Mouse (Mus musculus): ENCODE results near the gene Wnt16.

The Wnt16 gene

DNA sequence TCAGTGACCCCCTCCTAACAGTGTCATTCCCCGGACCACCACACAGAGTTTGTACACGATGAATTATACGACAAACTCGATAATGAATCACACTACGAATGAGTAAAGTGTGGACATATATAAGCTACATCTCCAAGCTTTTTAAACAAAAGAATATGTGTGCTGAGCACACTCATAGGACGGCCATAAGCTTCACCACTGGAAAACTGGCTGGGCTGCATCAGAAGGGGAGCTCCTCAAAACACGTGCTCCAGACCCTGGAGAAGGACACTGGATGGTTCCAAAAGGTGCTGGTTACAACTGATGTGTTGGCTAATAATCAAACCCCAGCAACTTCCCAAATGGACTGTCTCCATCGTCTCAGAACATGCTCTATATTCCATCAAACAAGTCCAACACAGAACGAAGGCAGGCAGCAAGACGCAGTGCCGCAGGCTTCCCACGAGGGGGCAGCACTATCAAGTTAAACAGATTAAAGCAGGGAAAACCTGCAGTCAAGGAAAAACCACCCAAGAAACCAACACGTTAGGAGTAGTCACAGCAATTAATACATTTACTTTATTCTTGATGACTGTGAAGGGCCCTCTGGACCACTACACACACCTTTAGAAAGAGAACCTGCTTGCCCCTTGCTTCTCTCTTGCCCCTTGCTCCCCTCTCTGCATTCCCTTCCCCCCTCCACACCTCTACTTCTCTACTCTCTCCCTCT is 37.5 kb downstream of the Wnt16 start:
- DNase-seq (ENCODE audit: low spot score in 2 of 2), result peak; percentile 79 to 91

DNA sequence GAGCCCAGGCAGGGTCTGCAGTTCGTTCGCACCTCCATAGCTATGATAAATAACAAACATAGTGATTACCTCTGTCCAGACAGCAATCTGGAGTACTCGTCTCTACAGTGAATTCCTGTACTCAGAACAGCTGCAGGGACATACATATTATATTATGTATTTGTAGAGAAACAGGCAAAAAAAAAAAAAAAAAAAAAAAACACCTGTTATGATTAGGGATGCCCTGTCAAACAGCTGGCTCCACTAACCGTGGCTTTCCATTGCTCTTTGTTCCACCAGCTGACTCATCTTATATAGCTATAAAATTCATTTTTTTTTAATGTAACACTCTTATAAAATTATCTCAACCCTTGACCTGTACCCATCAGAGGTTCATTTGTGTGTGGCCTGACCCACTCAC is 38.3 kb downstream of the Wnt16 start:
- no peak for DNase-seq (ENCODE audit: low spot score in 2 of 2)

DNA sequence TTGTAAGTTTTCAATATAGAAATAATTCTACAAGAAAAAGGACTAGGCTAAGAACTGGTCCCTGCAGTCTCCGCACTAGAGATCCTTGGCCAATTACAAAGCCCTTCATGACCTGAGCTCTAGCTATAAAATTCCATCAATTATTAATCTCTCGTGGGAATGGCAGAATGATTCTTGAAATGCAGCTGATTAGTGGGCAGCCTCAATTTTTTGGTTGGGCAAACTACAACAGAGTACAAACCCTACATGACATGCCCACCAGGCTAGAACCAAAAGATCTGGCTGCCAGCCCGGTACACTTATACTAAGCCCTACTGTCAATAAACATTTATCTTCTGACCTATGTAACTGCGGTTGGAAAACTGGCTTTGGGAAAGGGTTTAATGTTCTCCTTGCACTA is 39.1 kb downstream of the Wnt16 start:
- no peak for DNase-seq (ENCODE audit: low spot score in 2 of 2)

DNA sequence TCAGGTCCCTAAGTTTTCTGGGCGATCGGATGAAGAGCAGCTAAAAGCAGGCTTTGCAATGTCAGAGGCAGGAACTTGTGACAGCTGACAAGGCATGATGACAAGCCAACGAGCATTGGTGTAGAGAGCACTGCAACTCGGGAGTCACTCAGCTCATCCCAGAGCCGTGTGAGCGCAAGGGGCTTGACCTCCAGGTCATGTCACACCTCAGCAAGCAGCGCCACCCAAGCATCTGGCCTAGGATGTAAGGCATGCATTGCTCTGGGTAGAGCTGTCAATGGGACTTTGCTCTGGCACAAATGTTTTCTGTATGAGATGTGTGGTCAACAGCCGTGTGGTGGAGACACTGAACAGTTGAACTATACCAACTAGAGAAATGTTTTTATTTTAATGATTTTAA is 39.9 kb downstream of the Wnt16 start:
- no peak for DNase-seq (ENCODE audit: low spot score in 2 of 2)

DNA sequence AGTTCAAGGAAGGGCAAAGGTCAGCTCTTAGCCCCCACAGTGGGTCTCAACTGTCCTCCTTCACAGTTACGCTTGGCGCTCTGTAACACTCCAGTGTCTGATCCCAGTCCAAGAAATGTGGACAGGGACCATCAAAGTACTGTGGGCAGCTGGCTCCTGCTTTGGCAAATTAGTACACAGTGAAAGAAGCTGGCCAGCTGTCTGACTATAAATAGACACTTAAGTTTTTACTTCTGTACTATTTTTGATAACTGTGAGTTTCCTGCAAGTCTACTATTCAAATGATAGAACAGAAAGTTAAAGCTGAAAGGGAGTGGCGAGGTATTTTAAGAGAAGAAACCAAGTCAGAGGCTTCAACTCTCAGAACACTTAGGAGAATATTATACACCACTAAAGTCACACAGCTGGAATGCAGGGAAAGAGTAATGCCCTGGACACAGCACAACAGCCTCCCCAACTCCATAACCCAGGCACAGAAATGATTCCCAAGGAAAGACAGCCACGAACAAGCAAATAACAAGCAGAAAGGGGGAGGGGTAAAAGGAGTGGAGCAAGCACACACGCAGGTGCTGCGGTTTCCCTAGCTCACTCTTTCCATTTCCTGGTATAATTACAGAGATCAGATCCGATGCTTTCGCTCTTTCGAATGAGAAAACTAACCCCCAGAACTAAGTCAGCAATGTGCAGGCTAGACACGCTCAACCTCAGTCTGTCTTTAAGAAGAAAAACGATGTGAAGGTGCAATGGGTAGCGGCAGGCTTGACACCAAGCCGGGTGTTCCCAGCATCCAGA is 42.3 kb downstream of the Wnt16 start:
- DNase-seq (ENCODE audit: low spot score in 2 of 2), result no peak

DNA sequence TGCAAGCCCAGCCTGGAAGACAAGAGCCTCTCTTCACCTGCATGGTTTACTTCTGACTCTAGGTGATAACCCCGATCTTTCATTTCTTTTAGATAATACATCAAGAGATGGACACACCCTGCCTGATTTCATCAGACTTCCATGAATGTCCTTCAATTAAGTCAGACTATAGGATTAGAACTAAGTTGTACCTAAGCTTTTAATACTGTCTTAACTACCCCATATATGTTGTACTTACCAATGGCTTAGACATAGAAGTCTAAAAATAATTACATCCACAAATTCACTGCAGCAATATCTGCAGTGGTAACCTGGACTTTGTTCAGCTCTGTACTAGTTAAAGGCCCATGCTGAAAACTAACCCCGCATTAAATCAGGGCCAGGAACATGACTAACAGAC is 44.5 kb downstream of the Wnt16 start:
- DNase-seq (ENCODE audit: low spot score in 2 of 2), result no peak

DNA sequence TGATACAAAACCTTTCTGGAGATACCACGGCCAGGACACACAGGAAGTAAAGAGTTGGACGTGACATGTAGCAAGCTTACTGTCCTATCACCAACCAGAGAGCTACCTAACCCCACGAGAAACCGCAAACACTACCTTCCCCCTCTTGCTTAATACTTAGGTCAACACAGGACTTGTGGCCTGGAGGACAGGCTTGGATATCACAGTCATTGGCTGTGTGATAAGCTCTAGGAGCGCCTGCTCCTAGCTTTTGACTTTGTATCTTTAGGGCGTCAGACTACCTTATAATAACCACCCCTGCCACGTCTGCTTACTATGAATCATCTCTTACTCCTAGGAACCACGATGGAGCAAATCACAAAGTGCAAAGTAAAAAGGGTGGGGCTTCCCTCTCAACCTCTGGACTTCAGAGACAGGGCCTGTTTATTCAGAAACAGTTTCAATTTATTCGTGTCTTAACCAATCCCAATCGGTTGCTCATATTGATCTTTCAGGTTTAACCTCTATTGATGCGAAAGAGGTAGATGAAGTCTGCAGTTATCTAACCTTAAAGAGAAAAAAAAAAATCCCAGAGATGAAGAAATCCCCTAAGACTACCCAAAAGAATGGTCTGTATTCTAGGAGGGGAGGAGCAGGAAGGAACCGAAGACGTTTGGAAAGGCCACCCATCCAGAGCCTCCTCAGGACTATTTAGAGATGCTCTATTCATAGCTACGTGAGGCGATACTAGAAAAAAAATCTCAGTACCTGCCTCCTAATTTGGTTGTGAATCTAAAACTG is 51.9 kb downstream of the Wnt16 start:
- DNase-seq (ENCODE audit: low spot score in 2 of 2), result no peak

DNA sequence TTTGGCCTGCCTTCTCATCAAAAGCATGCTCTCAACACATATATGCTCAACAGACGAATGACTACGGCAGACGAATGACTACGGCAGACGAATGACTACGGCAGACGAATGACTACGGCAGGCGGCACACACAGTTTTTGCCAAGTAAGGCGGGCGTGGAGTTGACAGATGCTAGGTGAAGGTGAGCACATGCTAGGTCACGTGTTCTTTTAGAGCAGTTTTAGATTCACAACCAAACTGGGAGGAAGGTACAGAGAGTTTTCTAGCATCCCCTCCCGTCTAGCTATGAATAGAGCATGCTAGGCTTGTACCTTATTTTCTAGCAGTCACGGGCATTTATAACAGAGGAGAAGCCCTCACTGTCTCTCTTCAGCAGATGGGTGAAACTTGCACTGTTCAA is 52.8 kb downstream of the Wnt16 start:
- DNase-seq (ENCODE audit: low spot score in 2 of 2), result no peak

DNA sequence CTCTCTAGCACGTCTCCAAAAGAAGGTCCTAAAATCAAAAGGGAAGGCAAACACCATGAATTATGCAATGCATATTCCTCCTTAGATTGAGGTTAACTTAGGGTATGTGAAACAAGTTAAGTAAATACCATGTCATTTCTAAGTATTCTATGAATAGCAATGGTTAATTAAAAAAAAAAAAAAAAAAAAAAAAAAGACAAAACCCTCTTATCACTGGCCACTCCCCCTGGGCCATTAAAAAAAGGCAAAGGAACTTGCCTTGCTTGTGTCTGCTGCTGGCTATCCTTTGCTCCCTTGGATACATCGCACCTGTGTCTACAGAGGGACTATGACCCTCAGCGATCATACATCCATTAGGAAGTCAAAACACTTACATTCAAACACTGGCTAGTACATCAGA is 55.3 kb downstream of the Wnt16 start:
- DNase-seq (ENCODE audit: low spot score in 2 of 2), result no peak

DNA sequence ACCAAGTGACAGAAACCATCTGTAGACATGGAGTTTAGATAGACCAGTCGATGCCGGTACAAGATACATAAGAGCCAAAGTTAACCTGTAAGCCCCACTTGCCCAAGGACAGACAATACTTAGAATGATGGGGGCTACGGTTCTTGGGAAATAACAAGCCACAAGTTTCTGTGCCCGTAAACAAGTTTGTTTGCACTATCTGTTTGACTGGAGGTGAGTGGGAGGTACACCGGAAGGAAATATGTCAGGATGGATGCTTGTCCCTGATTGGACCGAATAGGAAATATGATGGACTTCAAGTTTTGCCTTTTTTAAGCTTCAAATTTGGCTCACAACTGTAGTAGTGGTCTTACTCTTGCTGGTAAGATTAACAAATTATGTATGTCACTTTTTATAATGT is 55.7 kb downstream of the Wnt16 start:
- no peak for DNase-seq (ENCODE audit: low spot score in 2 of 2)

DNA sequence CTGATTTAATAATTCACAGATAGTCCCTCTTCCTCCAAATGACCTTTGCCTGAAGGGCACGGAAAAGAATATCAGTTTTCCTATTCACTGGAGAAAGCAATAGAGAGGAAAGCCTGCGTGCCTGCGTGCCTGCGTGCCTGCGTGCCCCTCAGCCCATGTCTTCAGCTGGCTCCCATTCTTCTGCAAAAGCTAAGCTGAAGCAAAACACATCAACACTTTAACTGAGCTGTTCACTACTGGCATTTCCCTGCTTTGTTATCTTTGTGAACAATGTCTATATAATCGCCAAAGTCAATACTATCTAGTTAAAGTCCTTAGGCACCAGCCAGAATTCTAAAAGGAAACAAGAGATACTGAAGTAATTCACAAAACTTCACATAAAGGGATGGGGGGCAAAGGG is 56.4 kb downstream of the Wnt16 start:
- no peak for DNase-seq (ENCODE audit: low spot score in 2 of 2)

DNA sequence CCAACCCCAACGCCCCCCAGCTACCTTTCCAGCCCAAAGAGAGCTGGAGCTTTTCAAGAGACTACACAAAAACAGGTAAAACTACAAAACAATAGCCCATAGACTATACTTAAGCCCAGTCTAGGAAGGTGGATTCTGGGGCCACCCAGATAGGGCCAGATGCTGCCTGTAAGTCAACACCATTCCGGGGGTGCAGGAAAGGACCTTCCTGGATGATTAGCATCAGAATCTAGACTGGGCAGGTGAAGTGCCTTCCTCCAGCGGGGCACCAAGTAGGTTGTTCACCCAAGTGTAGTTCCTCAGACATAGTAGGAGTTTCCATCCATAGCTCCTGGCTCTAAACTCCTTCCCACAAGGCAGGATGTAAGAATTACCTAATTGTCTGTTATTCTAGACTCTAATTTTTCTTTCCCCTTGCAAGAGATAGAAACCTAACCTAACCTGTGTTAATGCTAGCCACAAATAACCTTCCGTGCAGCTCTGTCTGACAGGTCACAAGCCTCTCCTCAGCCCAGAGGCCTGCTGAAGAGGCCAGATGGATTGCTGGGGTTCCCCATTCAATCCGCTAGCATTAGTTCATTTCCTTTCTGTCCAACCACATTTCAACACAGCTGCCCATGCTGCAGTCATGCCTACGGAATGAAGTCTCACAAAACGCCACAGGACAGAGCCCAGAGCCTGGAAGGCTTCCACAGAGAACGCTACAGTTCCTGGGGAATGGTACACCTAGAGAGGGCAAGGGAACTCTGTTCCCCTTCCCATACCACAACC is 59.3 kb downstream of the Wnt16 start:
- DNase-seq (ENCODE audit: low spot score in 2 of 2), result no peak

All from frontal cortex, postnatal 36 days (tissue).